Mouse (Mus musculus) right cerebral cortex, postnatal 36 days (tissue): ENCODE results near the gene Kif26b.

Source experiments
- DNase-seq, 2 experiments: peaks; one replicate each; pipeline ENCODE4 v3.0.0; 2022; ENCODE audit warnings: low spot score in 2 of 2, mixed read lengths in 1 of 2

Gene Kif26b

DNA sequence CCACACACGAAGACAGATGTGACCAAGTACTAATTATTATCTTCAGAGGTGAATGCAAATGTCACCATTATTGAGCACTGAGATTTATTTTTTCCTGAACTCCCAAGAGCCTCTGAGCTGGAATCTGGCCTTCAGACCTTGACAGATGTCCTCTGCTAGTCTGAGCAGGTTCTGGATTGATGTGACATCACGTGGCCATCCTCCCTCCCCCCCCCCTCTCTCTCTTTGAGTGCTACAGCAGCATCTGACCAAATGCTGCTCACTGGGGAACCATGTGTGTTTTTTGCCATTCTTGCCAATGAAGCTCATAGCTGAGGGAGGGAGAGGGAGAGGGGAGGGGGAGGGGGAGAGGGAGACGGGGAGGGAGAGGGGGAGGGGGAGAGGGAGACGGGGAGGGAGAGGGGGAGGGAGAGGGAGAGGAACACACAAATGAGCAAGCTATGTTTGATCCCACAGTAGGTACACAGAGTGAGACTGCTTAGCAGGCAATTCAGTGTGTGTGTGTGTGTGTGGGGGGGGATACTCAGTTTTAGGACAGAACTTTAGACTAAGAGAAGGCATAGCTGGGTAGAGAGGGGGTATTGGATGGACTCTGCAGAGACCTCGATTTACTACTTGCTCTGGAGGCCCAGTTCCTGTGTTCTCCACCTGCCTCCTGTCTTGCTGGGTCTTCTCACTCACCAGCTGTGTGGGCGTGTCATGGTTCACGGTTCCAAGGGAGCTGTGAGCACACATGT, 241.9 kb downstream of the Kif26b start:
- DNase-seq = no peak

DNA sequence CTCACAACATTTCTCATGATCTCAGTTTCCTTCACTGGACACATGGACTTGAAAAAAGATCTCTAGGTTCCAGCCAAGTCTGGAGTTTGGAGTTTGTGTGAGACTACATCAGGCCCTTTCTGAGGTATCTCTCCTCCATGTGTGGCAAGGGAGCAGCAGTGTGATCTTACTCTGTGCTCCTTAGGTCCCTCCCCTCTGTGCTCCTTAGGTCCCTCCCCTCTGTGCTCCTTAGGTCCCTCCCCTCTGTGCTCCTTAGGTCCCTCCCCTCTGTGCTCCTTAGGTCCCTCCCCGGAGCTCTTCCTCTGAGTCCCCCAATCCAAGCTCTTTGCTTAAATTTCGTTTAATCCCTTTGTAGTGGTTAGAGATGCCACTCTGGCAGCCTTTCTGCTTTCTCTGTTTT, 250.8 kb downstream of the Kif26b start:
- DNase-seq = no peak

DNA sequence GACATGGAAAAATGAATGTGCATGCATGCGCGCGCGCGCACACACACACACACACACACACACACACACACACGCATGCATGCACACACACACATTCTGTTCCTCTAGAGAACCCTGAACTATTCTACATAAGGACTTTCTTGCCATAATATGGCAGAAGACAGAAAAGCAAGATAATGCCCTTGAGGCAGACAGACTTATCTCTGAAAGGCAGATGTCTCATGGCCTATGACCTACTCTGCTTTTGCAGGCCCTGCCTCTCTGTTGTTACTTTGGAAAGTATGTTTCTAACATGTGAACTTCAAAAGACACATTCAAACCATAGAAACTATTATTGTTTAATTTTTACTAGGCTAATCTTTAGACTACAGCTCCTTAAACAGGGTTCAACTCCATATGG, 255.1 kb downstream of the Kif26b start:
- DNase-seq = no peak

DNA sequence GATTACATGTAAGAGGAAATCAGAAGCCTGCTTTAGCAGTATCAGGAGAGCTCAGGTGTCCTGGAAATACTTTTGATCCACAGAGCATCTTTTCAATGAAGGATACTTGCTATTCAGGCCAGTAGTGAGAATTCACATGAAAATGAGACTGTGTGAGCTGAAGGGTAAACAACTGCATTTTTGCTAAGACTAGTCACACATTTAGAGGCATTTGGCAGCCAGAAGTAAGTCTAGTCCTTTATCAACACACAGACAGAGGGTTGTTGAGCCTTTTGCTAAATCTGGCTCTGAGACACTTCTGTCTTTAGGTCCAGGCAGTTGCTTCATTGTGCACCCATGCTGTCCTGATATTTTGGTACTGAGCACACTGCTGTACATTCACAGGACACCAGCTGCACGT, 262.3 kb downstream of the Kif26b start:
- DNase-seq = no peak

DNA sequence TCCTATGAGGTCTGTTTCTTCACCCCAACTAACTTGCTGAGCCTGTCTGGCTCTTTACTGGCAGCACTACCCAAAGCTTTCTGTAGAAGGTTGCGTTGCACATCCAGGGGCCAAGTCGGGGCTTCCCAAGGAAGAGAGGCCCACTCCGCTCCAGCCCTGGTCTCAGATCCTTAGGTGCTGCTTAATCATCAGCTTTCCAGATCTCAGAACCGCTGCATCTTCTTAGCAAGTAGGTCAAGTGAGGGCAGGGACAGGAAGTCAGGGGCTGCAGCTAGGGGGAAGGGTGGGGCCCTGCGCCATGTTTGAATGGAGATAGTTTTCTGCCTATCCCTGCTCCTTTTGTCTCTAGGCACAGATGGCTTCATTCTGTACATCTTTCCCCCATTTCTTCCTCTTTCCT, 263.8 kb downstream of the Kif26b start:
- no peak for DNase-seq

DNA sequence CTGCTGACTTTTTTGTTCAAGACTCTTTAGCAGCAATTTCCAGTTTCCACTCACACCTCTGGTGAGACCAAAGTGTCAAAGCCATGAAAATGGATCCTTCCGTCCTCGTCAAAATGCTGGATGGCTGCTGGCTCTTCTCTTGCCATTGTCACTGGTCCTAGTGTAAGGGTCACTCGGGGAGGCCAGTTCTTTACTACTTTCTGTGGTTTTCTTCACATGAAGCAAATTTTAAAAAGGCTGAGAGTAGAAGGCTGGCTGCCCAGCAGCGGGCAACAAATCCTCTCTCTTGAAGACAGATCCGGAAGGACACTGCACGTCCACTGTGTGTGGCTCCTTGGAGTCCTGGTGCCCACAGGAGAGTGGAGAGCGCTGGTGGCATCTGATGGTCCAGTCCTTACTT, 265.9 kb downstream of the Kif26b start:
- DNase-seq = no peak

DNA sequence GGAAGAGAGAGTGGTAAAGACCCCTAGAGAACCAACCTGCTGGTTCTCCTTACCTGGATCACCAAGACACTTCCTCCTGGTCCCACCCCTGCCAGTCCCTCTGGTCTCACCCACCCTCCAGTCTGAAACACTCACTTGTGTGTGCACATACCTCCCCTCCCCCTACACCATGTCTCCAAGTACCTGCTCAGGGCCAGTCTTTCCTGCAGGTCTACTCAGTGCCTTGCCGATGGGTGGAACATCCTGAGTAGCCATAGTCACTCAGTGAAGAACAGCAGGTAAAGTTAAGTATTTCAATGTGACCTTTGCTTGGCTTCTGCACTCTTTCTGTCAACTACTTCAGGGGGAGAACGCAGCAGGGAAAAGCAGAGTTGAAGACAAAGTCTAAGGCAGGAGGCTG, 268.5 kb downstream of the Kif26b start:
- no peak for DNase-seq

DNA sequence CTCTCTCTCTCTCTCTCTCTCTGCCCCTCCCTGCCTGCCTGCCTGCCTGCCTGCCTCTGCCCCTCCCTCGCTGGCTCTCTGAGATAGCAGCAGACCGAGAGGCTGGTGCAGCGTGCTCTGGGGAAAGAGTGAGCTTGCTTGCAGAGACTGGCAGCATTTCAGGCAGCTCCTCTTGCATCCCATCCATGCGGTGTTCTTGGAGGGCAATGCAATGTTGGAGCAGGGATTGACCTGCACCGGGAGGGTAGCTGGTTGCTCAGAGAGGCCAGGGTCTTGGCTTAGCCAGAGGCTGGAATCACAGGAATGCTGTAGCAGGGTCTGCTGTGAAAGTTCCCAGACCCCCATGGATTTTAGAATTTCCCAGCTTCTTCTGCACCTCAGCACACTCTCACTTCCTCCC, 269.4 kb downstream of the Kif26b start:
- DNase-seq = peak; percentile 30

DNA sequence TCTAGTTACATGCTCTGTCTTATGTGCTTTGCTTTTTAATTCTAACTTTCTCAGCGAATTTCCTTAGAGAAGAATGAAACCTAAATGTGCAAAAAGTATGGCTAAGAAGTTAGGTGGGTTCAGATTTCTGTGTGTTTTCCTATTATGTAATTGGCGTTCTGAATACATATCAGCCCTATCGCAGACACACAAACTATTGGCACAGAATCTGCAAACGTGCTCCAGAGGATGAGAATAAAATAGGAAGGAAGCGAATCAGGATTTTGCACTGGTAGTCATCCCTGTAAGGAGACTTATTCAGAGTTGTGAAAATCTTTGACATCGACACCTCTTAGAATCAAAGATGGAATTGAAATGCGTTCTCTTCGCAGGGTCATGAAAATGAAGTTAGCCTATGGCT, 270.0 kb downstream of the Kif26b start:
- DNase-seq = no peak

DNA sequence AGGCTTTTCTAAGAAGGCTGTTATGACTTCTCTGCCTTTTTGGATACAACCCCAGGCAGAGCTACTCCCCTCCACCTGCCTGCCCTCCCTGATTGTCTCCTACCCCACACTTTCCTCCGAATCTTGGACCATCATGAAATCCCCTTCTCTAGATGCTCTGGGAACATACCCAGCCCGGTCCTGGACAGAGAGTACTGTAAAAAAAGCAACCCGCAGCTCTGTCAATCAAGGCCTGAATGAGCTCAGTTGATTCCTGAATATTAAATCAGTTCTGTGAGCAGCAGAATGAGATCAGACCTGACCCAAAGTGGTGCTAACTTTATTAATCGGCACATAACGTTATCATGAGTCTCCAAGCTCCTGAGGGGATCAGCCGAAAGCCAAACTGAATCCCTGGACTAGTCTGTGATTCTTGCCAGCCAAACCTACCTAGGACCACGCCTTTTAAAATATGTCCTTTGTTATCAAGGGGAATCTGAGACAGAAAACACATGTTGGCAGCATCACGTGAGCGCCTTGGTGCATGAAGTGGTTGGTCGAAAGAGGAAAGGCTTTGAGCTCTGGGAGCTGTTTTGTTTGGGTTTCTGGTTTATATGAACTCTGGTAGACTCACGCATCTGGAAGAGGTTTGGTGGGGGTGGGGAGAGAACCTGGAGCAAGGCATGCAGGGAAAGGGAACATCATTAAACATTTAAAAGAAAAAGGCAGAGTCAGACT, 271.1 kb downstream of the Kif26b start:
- DNase-seq = no peak

DNA sequence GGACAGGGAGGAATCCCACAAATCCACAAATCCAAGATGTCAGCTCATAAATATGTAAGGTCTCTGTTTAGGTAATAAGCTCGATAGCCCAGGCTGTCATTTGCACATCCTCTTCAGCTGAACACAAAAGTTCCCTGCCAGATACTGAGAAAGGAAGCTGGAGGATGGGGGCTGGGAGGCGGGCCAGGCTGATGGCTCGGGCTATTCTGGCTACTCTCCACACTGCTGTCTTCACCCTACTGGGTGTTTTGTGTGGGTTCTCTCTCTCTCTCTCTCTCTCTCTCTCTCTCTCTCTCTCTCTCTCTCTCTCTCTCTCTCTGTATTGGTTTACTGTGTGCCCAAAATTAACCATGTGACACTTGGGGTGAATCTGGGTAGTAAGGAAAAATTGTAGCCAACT, 274.2 kb downstream of the Kif26b start:
- no peak for DNase-seq

DNA sequence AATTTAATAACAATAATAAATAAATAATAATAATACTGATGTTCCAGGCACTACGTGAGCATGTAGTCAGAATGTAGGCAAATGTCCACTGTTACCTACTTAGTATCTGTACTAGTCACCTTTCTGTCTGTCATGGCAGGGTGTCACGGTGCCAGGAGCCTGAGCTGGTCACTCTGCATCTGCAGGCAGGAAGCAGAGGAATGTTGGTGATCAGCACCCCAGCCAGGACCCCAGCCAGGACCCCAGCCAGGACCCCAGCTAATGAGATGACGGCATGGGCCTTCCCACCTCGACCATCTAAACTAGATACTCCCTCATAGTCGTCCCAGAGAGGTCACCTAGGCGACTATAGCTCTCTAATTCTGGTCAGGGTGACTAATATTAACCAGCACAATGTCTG, 288.6 kb downstream of the Kif26b start:
- no peak for DNase-seq

DNA sequence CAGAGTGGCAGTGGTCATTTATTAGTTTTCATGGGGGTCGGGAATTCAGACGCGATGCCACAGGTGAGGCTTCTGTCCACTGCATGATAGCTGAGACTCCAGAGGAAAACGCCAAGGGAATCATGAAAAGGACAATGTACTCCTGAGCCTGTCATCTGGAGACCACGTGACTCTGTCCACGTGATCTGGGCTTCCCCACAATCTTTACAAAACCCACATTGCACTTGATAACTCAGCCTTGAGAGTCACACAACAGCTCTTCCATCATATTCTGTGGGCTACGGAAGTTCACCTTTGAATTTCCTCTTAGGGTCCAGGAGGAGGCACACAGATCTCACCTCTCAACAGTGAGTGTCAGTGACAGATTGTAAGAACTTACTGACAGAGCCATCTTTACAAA, 290.1 kb downstream of the Kif26b start:
- no peak for DNase-seq

DNA sequence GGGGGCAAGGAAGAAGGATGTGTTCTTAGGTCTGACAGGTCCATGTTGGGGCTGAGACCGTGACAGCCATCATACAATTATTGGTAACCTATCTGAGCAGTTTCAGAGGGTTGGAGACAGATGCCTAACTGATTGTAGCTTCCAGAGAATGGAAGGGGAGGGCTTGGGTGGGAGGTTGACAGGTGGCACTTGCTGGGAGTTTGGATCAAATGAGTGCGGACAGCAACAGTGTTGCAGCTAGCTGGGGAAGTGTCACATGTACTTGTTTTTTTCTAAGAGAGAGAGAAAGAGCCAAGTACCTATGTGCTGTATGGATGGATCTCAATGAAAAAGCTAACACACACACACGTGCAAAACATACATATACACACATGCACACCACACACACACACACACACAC, 291.2 kb downstream of the Kif26b start:
- no peak for DNase-seq

DNA sequence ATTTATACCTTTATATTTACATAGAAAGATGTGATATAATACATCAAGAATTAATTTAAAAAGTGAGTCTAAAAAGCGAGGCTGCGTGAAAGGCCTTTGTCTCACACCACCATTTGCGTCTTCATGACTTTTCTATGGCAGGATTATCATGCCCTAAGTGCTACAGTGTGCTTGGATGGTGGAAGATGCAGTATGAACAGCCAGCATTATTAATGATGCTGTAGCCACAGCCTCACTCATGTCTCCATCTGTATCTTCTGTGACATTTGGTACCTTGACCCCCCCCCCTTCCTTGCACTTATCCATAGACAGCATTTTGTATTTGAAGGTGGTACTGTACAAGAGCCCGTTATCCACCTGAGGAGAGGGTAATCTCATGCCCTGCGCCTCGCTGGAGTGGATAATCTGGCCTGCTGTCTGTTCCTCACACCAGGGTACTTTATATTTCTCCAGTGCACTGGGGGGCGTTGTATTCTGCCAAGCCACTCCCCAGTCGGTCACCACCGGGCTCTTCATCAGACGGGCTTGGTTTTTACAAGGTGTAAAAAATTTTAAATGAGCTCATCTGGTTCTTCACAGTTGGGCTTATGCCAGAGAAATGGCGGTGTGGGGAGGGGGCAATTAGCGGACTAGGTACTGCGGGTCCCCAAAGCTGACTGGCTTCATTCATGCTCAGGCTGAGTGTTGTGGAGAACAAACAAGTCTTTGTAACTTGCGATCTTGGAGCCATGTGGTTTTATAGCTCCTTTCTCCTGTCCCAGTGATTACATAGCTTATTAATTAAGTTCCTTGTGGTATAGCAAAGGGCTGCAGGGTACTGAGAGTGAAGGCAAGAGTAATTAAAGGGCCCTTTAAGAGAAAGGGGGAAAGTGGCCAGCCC, 291.9 kb downstream of the Kif26b start:
- no peak for DNase-seq

DNA sequence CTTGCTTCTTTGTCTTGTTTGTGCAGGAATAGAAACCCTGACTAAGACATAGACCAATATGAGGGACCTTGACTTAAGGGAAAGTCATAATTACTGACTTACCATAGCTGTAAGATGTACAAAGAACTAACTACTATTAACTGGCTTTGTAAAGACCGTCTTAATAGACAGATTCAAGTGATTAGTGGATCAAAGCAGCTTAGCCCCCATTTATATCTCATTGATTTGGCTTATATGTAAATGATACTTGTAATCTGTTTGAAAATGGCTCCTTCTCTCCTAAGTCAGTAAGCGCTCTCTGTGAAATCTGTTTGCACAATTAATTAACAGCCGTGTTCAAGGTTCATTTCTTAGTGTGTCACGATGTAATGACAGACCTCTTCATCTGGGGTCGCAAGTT, 295.9 kb downstream of the Kif26b start:
- DNase-seq = no peak

DNA sequence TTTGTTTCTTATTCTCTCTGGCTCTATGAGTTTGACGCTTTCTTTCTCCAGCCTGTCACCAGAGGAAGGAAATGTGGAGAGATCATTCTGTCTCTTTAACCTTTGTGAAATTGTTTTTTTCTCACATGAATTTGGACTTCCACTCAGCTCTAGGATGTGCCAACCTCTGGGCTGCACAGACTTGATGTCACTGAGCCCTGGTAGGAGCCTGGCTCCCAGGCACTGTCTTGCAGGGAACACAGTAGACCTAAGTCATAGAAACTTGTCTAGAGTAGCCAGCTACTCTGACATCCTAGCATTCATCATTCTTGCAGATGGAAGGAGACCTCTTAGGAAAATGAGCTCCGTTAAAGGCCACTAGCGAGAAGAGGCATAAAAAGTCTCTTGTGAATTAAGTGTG, 298.3 kb downstream of the Kif26b start:
- no peak for DNase-seq

DNA sequence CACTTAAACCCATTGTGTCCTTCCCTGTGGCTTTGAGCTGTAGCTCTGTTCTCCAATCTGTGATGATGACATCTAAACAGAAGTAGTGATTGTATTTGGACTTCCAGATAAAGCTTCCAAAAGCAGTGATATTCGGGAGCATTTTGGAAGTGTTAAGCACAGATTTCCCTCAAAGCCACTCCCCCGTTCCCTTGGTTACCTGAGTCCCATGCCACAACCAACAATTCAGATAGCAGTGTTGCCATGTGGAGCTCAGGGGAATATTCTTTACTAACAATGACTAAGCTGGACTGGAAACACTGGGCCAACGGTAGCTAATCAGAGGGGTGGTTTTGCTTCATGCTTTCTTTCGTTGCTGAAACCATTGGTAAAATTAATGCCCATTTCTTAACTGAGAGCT, 300.5 kb downstream of the Kif26b start:
- DNase-seq = no peak

DNA sequence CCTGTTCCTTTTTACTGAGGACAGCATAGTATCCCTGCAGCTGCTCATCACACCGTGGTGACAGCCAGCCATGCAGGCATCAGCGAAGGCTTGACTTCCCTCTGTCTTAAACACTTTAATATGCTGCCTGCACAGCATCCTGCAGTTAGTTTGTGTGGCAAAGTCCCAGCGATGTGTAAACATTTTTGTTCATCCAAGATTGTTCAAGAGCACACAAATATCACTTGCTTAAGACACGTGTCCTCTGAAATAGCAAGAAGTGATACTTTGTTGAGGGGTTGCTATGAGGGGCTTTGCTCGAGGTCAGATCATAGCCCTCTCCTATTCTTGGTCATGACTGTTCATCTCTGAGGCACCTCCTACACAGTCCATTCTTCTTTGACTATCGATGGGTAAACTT, 303.6 kb downstream of the Kif26b start:
- DNase-seq = no peak

DNA sequence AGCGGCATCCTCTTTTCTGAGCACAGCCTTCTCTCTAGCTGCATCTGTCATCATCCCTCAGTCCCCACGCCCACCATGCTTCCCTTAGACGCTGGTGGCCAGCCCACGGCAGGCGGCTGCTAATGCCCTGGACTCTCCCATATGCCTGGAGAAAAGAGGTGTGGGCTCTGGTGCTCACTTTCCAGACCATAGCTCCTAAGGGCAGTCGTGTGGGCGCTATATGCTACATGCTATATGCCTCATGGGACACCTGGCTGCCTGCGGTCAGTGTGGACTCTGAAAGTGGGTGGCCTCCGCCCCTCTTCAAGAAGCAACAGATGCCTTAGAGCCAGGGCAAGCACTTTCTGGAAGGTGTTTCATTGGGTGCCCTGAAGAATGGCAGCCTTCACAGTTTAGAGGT, 306.9 kb downstream of the Kif26b start:
- DNase-seq = no peak

DNA sequence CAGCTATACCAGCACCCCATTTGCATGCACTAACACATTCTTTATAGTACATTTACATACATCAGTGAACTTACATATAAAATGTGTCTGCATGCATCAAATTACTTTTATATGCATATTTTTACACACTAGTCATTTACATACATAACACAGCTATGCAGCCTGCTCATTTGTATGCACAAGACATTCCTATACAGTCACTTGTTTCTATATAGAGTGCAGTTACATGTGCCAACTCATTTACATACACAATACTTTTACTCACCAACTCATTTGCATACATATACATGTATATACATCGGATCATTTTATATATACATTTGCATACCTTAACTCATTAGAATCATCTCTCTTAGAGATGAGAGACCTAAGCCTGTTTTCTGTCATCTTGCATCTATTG, 308.1 kb downstream of the Kif26b start:
- DNase-seq = no peak

DNA sequence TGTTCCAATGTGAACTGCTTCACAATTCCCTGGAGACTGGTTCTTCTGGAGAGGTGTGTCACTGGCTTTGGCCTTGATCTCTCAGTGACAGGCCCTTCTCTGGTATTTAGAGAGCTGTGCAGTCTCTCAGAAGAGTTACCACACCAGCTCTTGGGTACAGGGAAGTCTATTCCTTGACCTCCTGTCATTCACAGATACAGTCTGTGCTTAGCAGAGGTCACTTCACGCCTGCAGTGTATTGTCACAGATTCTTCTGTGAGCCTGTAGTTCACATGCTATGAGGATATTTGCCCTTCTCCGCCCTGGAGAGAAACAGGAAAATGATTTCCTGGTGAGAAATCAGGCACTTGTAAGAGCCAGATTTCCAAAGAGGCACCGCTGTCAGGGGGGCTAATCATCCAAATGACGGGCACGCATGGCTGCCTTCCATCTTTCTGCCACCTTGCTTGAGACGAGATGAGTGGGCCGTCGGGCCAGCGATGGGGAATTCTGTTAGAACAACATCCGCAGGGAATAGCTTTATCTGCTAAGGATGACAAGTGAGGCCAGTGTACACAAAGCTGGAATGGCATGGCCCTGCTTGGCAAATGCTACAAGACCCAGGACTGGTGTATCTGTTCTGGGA, 309.9 kb downstream of the Kif26b start:
- DNase-seq = no peak
